Mouse (Mus musculus): ENCODE results near the gene Prss54.

The Prss54 gene

GRCm38 (mm10) chr8:95551577-95551976, 24.6 kb downstream of the Prss54 start:
- no peak for DNase-seq (ENCODE audit: low spot score)

GRCm38 (mm10) chr8:95549871-95550829, 26.0 kb downstream of the Prss54 start:
- DNase-seq (ENCODE audit: low spot score), result peak; percentile 36

DNA sequence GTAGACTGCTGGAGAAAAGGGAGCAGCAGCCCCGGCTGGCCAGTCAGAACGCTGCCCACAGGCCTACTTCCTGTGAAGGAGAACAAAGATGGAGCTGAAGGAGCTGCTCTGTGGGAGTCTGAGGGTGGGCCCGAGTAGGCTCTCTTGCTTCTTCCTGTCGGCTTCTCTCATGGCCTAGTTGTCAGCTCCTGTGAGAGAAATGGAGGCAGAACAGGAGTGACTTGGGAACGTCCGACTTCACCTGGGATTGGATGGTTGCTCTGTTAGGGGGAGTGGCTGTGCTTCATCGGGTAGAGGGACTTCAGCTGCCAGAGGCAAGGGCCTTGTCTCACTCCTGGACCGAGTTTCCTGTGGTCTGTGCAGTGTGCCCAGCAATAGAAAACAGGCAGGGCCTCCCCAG, 28.2 kb downstream of the Prss54 start:
- DNase-seq (ENCODE audit: low spot score), result no peak

DNA sequence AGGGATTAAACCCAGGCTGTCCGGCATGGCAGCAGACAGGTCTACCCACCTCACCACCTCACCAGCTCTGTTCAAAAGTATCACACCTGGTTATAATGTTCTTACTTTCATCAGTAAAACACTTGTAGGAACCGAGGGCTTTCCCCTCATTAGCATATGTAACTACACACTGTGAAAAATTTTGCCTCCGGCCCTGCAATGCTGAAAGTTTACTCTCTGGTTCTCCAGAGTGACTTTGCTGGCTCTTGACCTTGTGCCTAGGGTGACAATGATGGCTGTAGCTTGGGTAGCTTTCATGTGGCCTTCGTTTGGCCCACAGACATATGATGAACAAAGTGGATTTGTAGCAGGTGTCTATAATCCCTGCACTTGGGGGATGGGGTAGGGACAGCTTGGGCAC, 29.2 kb downstream of the Prss54 start:
- DNase-seq (ENCODE audit: low spot score), result no peak

DNA sequence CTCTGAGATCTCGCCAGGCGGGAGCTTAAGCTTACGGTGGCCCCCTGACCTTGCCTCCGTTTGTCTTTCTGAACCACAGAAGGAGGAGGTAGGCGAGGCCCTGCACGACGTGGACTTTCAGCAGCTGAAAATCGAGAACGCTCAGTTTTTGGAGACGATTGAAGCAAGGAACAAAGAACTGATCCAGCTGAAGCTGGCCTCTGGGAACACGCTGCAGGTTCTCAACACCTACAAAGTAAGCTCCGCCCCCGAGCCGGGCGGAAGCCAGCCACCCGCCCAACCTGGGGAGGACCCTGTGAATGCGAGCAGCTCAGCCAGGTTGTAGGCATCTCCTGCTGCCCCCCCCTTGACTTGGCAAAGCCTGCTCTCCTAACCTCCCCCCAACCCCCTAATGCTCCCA, 30.3 kb downstream of the Prss54 start:
- no peak for DNase-seq (ENCODE audit: low spot score)

- DNase-seq (ENCODE audit: low spot score), result no peak
Observed at GRCm38 (mm10) chr8:95543065-95543464, 33.1 kb downstream of the Prss54 start.

GRCm38 (mm10) chr8:95542191-95542590, 33.9 kb downstream of the Prss54 start:
- DNase-seq (ENCODE audit: low spot score), result no peak

- no peak for DNase-seq (ENCODE audit: low spot score)
Observed at GRCm38 (mm10) chr8:95539487-95539886, 36.7 kb downstream of the Prss54 start.

DNA sequence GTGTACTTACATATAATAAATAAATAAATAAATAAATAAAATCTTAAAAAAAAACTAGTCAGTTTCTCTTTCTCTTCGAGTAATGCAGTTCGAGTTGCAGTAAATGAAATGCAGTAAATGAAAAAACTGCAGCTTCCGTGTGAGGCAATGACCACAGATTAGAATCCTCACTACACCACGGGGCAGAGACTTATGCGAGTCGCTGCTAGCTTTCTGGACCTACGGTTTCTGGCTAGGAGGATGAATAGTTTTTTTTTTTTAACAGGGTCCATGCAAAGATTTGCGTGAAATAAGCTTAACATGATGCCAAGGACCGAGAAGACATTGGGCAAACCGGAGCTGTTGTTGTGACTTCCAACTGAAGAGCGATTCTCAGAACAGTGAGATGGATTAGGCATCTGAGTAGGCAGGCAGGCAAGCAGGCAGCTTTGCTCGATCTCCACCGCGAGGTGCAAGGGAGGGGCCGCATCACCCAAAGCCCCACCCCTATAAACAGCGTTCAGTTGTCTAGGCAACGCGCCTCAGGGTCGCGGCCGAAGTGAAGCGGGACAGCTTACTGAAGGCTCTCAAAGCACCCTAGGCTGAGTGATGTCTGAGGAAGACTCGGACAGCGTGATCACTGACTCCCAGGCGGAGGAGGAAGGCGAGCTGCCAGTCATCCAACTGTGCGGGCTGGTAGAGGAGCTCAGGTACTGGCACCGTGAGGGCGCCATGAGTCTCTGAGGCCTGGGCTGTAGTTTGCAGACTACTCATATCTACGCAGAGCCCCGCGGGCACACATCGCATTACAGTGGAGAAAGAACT, 42.4 kb downstream of the Prss54 start, which contains the start of gene Ccdc113:
Ccdc113 (plus strand) TSS at position 502 of the 804 bp plus-strand sequence.
- peak; percentile 79 for DNase-seq (ENCODE audit: low spot score)

DNA sequence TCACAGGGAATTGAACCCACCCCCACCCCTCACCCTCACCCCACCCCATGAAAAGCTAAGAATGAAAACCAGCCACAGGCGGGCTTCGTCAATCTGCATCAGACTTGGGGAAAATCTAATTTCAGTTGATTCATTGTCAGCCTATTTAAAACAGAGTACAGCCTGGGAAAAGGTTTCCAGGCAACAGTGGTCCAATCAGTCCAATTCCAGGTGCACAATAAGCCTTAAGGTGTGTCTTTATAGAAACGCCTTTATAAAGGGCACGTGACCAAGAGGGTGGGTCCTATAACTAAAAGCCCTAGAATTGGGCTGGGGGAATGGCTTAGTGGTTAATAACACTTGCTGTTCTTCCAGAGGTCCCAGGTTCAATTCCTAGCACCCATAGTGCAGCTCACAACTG, 43.9 kb downstream of the Prss54 start:
- no peak for DNase-seq (ENCODE audit: low spot score)

- no peak for DNase-seq (ENCODE audit: low spot score)
Observed at GRCm38 (mm10) chr8:95528750-95529310, 47.3 kb downstream of the Prss54 start.

- no peak for DNase-seq (ENCODE audit: low spot score)
Observed at GRCm38 (mm10) chr8:95528194-95528593, 47.9 kb downstream of the Prss54 start.

DNA sequence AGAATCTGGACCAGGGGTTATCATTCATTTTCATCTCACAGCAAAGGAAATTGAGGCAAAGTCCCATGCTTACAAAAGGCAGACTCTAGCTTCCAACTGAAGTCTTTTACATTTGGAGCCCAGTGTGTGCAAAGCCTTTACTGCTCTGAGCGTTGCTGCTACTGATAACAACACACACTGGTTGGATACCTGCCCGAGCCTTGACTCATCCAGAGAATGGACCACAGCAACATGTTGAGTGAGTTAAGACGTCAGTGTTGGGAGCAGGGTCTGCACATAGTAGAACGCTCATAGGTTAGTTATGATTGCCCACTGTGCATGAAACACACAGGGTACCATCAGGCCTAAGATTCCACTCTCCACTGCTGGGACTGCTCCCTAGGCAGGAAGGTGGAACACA, 52.1 kb downstream of the Prss54 start:
- DNase-seq (ENCODE audit: low spot score), result no peak

- DNase-seq (ENCODE audit: low spot score), result no peak
Observed at GRCm38 (mm10) chr8:95516928-95517327, 59.2 kb downstream of the Prss54 start.

GRCm38 (mm10) chr8:95513219-95513618, 62.9 kb downstream of the Prss54 start:
- no peak for DNase-seq (ENCODE audit: low spot score)

DNA sequence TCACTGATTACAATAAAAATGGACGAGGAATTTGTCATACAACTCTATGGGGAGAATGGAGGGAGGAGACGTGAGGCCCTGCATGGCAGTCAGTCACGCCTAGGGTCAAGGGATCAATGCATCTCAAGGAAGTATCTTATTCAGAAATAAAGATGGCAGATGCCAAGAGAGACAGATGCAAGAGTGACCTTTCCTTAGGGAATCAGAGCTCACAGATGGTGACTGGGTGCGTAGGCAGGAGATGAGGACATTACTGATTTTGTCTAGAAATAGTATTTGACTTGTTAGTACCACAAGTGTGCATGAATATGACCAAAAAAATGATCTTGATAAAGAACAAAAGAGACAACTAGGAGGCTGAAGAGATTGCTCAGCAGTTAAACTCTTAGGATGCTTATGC, 63.9 kb downstream of the Prss54 start:
- no peak for DNase-seq (ENCODE audit: low spot score)
